Mouse (Mus musculus) spleen, adult 2 months (tissue): Measurements from ENCODE around the gene Pnkd.

Source experiments
- CTCF ChIP-seq: fragments of 200-500 bp; IDR thresholded peaks from 2 replicates; pipeline ENCODE4 v1.5.1; 2011; ENCODE audit warnings: mild to moderate bottlenecking, inconsistent platforms; ENCODE audit not compliant: insufficient read depth, insufficient read length, insufficient replicate concordance; ENCODE audit errors: extremely low read depth
- POLR2A ChIP-seq: fragments of 200-500 bp; IDR thresholded peaks from 2 replicates; pipeline ENCODE4 v1.6.1; 2011; ENCODE audit warnings: low read depth, low read length, inconsistent platforms

GRCm38 (mm10) chr1:74389831-74390286 lies 105.1 kb downstream of the Pnkd start:
- TF ChIP-seq CTCF, result no peak
- no peak for TF ChIP-seq POLR2A
